Mouse (Mus musculus): ENCODE results near the gene Taf9.

Taf9 gene

DNA sequence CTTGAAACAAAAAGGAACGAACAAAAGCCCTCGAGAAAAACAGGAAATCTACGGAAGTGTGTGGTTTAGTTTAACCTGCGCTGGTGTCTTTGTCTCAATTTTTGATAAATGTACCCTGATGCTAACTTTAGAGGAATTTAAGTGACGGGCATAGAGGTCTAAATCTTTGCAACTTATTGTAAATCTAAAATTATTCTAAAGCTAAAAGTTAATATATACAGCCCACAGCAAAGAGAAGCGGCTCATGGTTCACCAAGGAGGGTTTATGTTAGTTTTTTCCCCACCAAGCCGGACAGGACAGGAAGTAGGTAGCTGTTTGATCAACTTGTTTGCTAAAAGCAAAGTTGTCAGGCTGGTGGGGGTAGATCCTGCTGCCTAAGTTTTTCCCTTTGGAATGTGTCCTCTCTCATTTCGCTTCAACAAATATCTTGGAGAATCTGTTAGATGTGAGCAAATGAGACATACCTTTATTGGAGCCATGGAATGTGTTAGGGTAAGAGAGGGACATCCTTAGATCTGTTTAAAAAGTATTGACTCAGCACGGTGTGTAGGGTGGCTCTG, 18.9 kb downstream of the Taf9 start:
- DNase-seq = no peak

DNA sequence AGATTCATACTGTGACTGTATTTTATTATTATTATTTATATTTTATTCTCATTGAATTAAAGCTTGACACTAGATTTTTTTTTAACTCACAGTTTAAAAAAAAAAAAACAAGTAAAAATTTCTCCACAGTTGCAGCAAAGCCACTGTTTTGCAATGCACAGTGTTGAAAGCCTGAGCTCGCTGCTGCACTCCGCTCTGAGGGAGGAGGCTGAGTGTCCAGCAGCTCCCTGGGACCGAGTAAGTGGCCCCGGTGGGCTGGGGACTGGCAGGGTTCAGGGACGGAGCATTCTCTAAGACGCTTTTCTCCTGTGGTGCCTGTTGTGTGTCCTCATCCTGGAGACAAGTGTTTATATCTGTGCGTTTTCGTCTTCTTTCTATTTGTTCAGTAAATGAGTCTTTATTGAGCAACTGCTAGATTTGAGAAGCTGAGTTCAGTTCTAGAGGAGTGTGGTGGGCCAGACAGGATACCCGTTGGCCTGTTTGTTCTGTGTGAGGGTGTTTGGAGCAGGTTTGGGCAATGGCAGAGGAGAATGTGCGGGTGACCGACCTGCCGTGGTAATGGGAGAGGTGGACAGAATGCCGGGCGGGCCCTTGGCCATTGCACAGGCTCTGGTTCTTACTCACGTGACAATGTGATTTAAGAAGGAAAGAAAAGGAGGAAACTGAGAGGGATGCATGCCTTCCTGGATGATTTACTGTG, 24.7 kb downstream of the Taf9 start:
- DNase-seq = no peak

DNA sequence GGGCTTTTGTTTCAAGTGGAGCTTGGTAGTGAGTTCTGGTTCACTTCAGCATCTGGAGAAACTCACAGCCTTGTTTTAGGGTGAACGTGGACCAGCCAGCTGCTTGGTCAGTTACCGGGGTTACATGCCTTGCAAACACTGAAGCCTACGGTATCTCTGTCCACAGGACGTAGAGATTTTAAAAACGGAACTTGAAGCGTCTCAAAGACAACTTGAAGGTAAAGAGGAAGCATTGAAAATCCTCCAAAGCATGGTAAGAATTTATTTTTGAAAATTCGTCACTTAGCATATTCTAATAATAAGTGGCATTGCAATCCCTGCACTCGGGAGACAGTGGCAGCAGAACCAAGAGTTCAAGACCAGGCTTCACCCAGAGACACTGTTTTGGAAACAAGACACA, 30.2 kb downstream of the Taf9 start:
- no peak for DNase-seq

DNA sequence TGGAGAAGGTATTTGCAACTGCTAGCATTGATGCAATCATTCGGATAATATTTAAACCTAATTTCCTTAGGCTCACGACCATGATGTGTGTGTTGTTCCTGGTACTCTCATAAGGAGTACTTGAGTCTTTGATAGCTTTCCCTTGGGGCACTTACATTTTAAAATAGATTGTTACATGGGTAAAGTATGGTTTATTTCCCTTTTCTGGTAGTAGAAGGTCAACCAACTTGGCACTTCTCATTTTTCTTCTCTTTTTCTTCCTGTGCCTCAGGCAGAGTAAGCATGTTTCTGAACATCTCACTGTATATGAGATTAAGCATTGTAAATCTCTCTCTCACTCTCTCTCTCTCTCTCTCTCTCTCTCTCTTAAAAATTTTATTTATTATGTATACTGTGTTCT, 31.5 kb downstream of the Taf9 start:
- DNase-seq = no peak

DNA sequence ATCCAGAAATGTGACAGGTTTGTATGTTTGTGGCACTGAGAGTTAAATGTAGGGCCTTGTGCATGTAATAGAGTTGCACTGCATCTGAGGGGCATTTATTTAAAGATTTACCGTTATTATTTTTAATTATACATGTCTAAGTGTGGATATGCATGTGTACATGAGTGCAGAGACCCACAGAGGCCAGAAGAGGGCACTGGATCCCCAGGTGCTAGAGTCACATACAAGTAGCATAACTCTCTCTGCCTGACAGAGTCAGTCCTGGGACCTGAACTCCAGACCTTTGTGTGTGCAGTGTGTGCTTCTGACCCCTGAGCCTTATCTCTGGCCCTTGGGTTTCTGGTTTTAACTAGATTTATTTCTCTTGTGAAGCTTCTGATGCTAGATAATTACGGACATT, 33.0 kb downstream of the Taf9 start:
- no peak for DNase-seq

DNA sequence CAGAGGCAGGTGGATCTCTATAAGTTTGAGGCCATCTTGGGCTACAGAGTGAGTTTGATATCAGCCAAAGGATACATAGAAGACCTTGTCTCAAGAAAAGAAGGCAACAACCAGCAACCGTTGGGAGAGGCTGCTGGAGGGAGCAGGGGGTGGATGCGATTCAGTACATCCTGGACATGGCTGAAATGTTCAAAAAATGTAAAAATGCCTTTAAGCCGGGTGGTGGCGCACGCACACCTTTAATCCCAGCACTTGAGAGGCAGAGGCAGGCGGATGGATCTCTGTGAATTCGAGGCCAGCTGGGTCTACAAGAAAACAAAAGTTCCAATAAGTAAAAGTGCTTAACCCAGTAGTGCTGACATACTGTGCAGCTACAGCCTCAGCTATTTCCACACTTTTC, 36.1 kb downstream of the Taf9 start:
- DNase-seq = no peak

DNA sequence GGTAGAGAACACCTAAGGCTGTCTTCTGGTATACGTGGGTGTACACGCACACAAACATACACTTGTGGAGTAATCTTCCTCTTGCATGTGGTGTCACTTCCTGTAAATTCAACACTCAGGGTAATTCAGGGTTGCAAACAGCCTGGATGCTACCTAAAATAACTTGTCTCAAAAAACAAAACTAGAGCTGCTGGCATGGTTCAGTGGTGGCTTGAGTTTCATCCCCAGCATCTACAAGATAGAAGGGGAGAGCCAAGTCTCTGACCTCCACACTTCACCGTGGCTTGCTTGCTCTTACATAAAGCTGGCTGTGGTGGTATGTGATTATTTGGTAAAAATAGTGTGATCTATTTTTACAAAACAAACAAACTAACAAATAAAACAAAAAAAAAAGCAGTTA, 46.2 kb downstream of the Taf9 start:
- no peak for DNase-seq

DNA sequence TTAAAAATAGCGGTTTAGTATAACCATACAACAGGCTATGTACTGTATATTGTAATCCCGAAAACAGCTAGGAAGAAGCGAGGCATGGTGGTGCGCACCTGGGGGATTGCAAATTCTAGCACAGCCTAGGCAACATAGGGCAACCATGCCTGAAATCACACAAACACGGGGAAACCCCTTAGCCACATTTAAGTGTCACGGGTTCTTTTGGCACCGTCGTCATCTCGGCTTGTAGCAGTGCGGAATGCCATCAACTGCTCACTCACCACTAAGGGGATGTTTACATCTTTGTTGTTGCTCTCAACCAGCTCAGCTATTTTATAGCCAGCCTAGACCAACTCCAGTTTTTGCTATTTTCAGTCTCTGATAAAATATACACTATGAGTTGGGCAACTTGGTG, 47.5 kb downstream of the Taf9 start:
- DNase-seq = no peak

DNA sequence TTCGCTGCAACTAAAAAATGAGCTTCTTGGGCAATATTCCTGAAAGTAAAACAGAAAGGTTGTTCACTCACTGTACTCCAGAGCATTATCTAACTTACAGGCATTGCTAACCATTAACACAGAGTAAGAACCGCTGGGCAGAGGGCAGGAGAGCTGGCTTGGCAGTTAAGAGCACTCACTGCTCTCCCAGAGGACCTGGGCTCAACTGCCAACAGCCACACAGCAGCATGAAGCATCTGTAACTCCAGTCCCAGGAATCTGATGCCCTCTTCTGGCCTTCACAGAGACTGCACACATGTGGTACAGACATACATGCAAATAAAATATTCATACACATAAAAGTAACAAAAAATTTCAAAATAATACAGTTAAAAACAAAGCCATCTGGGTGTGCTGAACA, 52.1 kb downstream of the Taf9 start:
- no peak for DNase-seq
